Mouse (Mus musculus) hindbrain, embryonic 14.5 days (tissue): ENCODE results near the gene Pde9a. TPM values are rescaled to one million over a fixed set of nuclear protein-coding genes. Genes with fewer than 3 reads are reported as not detected.

Experiments used
- ATAC-seq: fragments of 200-750 bp; cut with Nextera tagmentation; 2 replicates; pipeline ENCODE4 v1.8.0; 2017; ENCODE audit warnings: moderate number of reproducible peaks, mild to moderate bottlenecking, moderate TSS enrichment, moderate library complexity; ENCODE audit not compliant: low FRiP score
- DNase-seq: peaks from one replicate; pipeline ENCODE4 v3.0.0-alpha.2; 2015; ENCODE audit warnings: low spot score
- H3K27ac ChIP-seq: fragments of 300-500 bp; sonication (generic); 2 replicates; pipeline ENCODE4 v1.5.1; 2014; ENCODE audit warnings: mild to moderate bottlenecking, moderate library complexity
- H3K27me3 ChIP-seq: fragments of 300-500 bp; sonication (generic); 2 replicates; pipeline ENCODE4 v1.6.1; 2014; ENCODE audit warnings: mild to moderate bottlenecking, low read length, mixed read lengths; ENCODE audit not compliant: control insufficient read depth, insufficient read depth
- H3K36me3 ChIP-seq: fragments of 300-500 bp; sonication (generic); replicated peaks from 2 replicates; pipeline ENCODE4 v1.6.1; 2014; ENCODE audit not compliant: control insufficient read depth, insufficient read depth
- H3K4me1 ChIP-seq: fragments of 300-500 bp; sonication (generic); replicated peaks from 2 replicates; pipeline ENCODE4 v1.6.1; 2014; ENCODE audit warnings: antibody characterized with exemption, low read length, mixed read lengths; ENCODE audit not compliant: control insufficient read depth, insufficient read depth
- H3K4me2 ChIP-seq: fragments of 300-500 bp; sonication (generic); replicated peaks from 2 replicates; pipeline ENCODE4 v1.6.1; 2014; ENCODE audit warnings: mild to moderate bottlenecking, moderate library complexity
- H3K4me3 ChIP-seq: fragments of 300-500 bp; sonication (generic); replicated peaks from 2 replicates; pipeline ENCODE4 v1.5.1; 2014; ENCODE audit warnings: mild to moderate bottlenecking, low read length
- H3K9ac ChIP-seq: fragments of 300-500 bp; sonication (generic); 2 replicates; pipeline ENCODE4 v1.6.1; 2014
- H3K9me3 ChIP-seq: fragments of 300-500 bp; sonication (generic); 2 replicates; pipeline ENCODE4 v1.6.1; 2016; ENCODE audit warnings: low read length; ENCODE audit not compliant: control insufficient read depth
- WGBS: fragments of 180-500 bp; shearing (Covaris S2); extraction: QIAGEN DNeasy Blood & Tissue Kit; methylation state at CpG from one replicate; pipeline ENCODE4 v1.1.7; 2014; 5-methylcytosine and 5-hydroxymethylcytosine counted together
- polyA plus RNA-seq: library from polyadenylated mRNA; unstranded; fragments of >200 nt; fragmentation: Nextera tagmentation; extraction: Ambion mirVana; gene quantifications from 2 replicates; pipeline ENCODE4 v1.2.1, GENCODE M21; 2014

Pde9a gene
- polyA plus RNA-seq, 1 experiment from 2014 or later, result 32.6 TPM

GRCm38 (mm10) chr17:31503337-31503736, 117.3 kb downstream of the Pde9a start:
- H3K36me3 ChIP-seq, result peaks cover 89% of the 10 kb centered on the region
- no peak for ATAC-seq
- H3K9ac ChIP-seq, result no peak overlapping the region
- no peak for DNase-seq
- no peaks in the 10 kb centered on the region for H3K4me1 ChIP-seq
- 95% methylated on average over 12 of the region's 12 CpGs for WGBS
- no peak overlapping the region for H3K27ac ChIP-seq
- H3K9me3 ChIP-seq, result no peaks in the 10 kb centered on the region
- no peak overlapping the region for H3K4me3 ChIP-seq
- H3K27me3 ChIP-seq, result no peaks in the 10 kb centered on the region
- no peak overlapping the region for H3K4me2 ChIP-seq

GRCm38 (mm10) chr17:31503936-31504335, 117.9 kb downstream of the Pde9a start:
- WGBS, result 86% methylated on average over 2 of the region's 2 CpGs
- no peak overlapping the region for H3K4me3 ChIP-seq
- H3K27me3 ChIP-seq, result no peaks in the 10 kb centered on the region
- no peaks in the 10 kb centered on the region for H3K9me3 ChIP-seq
- no peaks in the 10 kb centered on the region for H3K4me1 ChIP-seq
- DNase-seq, result no peak
- no peak overlapping the region for H3K4me2 ChIP-seq
- H3K27ac ChIP-seq, result no peak overlapping the region
- peaks cover 88% of the 10 kb centered on the region for H3K36me3 ChIP-seq
- ATAC-seq, result no peak
- H3K9ac ChIP-seq, result no peak overlapping the region

DNA sequence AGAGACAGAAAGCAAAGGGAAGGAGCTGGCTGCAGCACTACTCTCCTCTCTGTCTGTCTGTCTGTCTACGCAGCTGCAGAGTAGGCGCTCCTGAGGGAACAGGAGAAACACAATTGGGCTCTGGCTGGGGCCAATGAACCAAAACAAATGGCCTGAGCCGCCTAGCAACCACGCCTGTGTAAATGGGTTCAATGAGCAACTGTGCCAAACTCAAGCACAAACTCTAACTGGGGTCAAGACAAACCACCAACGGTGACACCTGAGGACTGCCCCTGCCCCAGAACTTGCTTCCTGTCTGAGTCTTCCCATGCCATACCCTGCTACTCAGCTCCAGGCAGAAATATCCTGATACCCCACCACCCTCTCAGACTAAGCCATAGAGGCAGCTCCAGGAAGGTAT, 119.0 kb downstream of the Pde9a start:
- 41% methylated on average over 5 of the region's 5 CpGs for WGBS
- no peaks in the 10 kb centered on the region for H3K4me1 ChIP-seq
- H3K4me2 ChIP-seq, result no peak overlapping the region
- H3K27me3 ChIP-seq, result no peaks in the 10 kb centered on the region
- no peaks in the 10 kb centered on the region for H3K9me3 ChIP-seq
- no peak overlapping the region for H3K4me3 ChIP-seq
- ATAC-seq, result no peak
- no peak overlapping the region for H3K27ac ChIP-seq
- no peak overlapping the region for H3K9ac ChIP-seq
- DNase-seq, result no peak
- H3K36me3 ChIP-seq, result peaks cover 88% of the 10 kb centered on the region

- no peak overlapping the region for H3K4me2 ChIP-seq
- DNase-seq, result no peak
- no peak overlapping the region for H3K4me3 ChIP-seq
- no peak for ATAC-seq
- no peak overlapping the region for H3K9ac ChIP-seq
- H3K27ac ChIP-seq, result no peak overlapping the region
- H3K27me3 ChIP-seq, result no peaks in the 10 kb centered on the region
- WGBS, result 84% methylated on average over 7 of the region's 7 CpGs
- no peaks in the 10 kb centered on the region for H3K9me3 ChIP-seq
- H3K36me3 ChIP-seq, result peaks cover 81% of the 10 kb centered on the region
- peaks cover 2% of the 10 kb centered on the region; the same call in 1 of the 2 replicates for H3K4me1 ChIP-seq
These were observed 120.3 kb downstream of the Pde9a start for GRCm38 (mm10) chr17:31506282-31506681.

DNA sequence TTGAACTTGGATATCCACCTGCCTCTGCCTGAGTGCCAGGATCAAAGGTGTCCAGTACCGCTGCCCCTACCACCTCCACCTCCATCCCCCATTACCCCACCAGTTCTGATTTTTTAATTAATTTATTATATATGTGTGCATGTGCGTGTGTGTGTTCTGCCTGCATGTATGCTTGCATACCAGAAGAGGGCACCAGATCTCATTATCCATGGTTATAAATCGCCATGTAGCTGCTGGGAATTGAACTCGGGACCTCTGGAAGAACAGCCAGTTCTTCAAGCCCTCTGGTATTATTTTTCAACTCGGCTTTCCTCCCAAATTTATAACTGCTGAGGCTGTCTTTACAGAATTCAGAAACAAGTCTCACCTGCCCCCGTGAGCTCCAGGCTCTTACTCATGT, 124.9 kb downstream of the Pde9a start:
- H3K36me3 ChIP-seq, result peaks cover 37% of the 10 kb centered on the region
- H3K4me1 ChIP-seq, result peaks cover 11% of the 10 kb centered on the region
- ATAC-seq, result no peak
- 97% methylated on average over 6 of the region's 6 CpGs for WGBS
- peak overlapping the region; percentile 67; the same call in 1 of the 2 replicates for H3K4me3 ChIP-seq
- H3K27me3 ChIP-seq, result no peaks in the 10 kb centered on the region
- H3K4me2 ChIP-seq, result peak overlapping the region; percentile 76
- DNase-seq, result no peak
- no peak overlapping the region for H3K9ac ChIP-seq
- H3K27ac ChIP-seq, result no peak overlapping the region
- no peaks in the 10 kb centered on the region for H3K9me3 ChIP-seq

DNA sequence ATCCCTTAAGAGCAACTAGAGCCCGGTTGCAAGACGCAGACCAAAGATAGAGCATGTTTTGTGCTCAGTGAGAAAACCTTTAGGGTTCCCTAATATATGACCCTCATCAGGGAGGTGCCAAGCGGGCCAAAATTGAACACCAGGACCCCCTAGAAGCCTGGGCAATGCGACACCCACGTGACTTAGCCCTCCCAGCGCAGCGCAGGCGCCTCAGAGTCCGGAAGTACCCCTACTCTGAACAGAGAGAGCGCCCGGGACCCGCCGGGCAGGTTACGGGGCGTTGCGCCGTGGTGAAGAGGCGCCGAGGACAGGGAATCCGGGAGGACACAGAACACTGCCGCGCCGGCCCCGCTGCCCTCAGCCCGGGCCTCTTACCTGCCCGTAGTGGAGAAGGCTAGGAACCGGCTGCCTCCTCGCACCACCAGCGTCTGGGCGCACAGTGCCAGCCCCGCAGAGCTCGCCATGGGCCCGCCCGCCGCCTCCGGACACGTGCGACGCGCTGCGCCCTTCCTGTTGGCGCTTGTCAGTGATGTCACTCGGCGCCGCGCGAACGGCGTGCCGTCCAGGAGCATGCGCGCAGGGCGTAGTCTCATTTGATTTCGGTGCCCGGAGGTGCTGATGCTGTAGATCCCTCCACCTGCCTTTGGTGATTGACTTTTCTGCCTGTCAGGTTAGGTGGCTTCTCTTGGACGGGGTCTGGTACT, 125.9 kb downstream of the Pde9a start:
- Histone ChIP-seq H3K4me3 (peak overlapping the region; percentile 67), H3K4me1 (peaks cover 11% of the 10 kb centered on the region), H3K27ac (peak overlapping the region; percentile 72), H3K27me3 (no peaks in the 10 kb centered on the region), H3K4me2 (peak overlapping the region; percentile 76), H3K9me3 (no peaks in the 10 kb centered on the region), H3K36me3 (peaks cover 34% of the 10 kb centered on the region), H3K9ac (peak overlapping the region; percentile 67)
- under 1% methylated on average over 56 of the region's 56 CpGs for WGBS
- ATAC-seq (peak; percentile 96), DNase-seq (peak; percentile 94)

DNA sequence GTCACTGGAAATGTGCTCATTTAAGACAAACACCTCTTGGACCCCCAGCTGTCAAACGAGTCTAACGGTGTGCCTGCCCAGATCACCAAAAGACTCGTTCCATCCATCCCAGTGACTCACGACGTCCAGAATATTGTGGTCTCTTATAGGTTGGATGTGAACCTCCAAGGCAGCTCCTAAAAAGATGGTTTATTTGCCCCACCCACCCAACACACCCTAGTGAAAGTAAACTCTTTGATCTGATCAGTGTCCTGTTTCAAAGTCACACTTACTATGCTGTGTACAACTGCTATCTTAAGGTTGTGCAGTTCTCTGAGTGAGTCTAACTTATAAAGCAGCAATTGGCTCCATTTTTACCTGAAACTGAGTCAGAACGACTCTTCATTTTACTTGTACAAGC, 126.6 kb downstream of the Pde9a start:
- H3K36me3 ChIP-seq, result peaks cover 27% of the 10 kb centered on the region
- no peak for DNase-seq
- 24% methylated on average over 6 of the region's 6 CpGs for WGBS

DNA sequence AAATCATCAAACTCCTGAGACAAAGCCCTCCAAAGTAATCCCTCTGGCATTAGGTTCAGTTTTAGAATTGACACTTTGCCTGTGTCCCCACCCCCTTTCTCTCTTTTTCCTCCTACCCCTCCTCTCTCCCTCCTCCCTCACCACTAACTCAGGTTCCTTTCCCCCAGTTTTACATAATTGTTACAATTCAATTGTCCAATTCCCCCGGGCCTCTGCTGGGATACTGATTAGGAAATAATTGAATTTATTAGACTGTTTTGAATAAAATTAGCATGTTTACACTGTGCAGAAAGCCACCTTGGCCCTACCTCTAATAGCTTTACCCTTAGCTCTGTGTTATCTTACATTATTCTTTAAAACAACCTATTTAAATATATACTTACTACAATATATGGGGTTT, 128.7 kb downstream of the Pde9a start:
- H3K4me2 ChIP-seq, result no peak overlapping the region
- H3K9me3 ChIP-seq, result no peaks in the 10 kb centered on the region
- H3K27me3 ChIP-seq, result no peaks in the 10 kb centered on the region
- ATAC-seq (no peak), DNase-seq (no peak)
- 69% methylated on average over 1 of the region's 1 CpGs for WGBS
- no peak overlapping the region for H3K4me3 ChIP-seq
- H3K9ac ChIP-seq, result no peak overlapping the region
- H3K36me3 ChIP-seq, result peaks cover 7% of the 10 kb centered on the region
- 0 out of 2 replicates have a peak overlapping the region, but pooled peaks have one; percentile 20 for H3K27ac ChIP-seq
- peaks cover 18% of the 10 kb centered on the region for H3K4me1 ChIP-seq

More for the DNA sequence above, 126.6 kb downstream of the Pde9a start:
- peak overlapping the region; percentile 67 for H3K9ac ChIP-seq
- peaks cover 11% of the 10 kb centered on the region for H3K4me1 ChIP-seq
- no peaks in the 10 kb centered on the region for H3K27me3 ChIP-seq
- peak overlapping the region; percentile 72 for H3K27ac ChIP-seq
- H3K4me3 ChIP-seq, result peak overlapping the region; percentile 67
- peak overlapping the region; percentile 76 for H3K4me2 ChIP-seq
- ATAC-seq, result no peak
- no peaks in the 10 kb centered on the region for H3K9me3 ChIP-seq

DNA sequence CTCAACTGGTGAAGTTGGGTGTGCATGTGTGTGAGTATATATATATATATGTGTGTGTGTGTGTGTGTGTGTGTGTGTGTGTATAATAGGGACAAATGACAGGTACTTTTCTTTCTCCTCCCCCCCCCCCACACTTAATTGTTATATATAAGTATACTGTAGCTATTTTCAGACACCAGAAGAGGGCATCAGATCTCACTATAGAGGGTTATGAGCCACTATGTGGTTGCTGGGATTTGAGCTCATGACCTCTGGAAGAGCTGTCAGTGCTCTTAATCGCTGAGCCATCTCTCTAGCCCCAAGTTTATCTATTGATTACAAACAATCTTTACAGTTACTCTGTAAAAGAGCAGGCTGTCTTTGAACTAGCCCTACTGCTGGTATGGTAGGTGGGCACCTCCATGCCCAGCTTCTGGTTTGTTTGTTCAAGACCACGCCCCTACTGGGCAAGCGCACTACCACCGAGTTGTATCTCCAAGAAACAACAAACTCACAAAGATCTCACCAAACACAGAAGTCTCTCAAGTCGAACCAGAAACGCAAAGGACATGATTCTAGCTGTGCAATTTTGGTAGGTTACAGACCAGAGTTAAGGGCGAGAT, 133.4 kb downstream of the Pde9a start:
- Histone ChIP-seq H3K27me3 (no peaks in the 10 kb centered on the region), H3K4me3 (peak overlapping the region; percentile 91), H3K27ac (peak overlapping the region; percentile 41; the same call in 1 of the 2 replicates), H3K4me2 (peak overlapping the region; percentile 83), H3K9me3 (no peaks in the 10 kb centered on the region), H3K9ac (no peak overlapping the region; the same call in 1 of the 2 replicates), H3K4me1 (peaks cover 27% of the 10 kb centered on the region), H3K36me3 (peaks cover 15% of the 10 kb centered on the region)
- WGBS, result 6% methylated on average over 7 of the region's 7 CpGs
- ATAC-seq (peak; percentile 67), DNase-seq (no peak)
